Comparison of ENCODE assay signal across 18 mouse cellular contexts in genomic region chr13:56615223-56615622, GRCm38 (mm10). TPM values are rescaled to one million over a fixed set of nuclear protein-coding genes. Genes with fewer than 3 reads are reported as not detected.
DNase-seq lines count a peak whose midpoint lies in the region; ATAC-seq and TF ChIP-seq lines count a peak whose summit lies in the region.
"Had no signal": no experiment of that assay in that cellular context is flagged by ENCODE, and none has a peak within 500 bp of the region (broad histone marks: within the 10 kb centered on the region; RNA-seq: fewer than 3 reads in every experiment).

No protein-coding gene starts in this region.

- ATAC-seq in kidney, embryonic 16.5 days (ENCODE audit: low FRiP score, low TSS enrichment) = no peak
- peak; percentile 27 for ATAC-seq in granulocyte monocyte progenitor cell, adult 5-6 weeks (replicated peaks; ENCODE audit: poor library complexity, severe bottlenecking)
- no peak for ATAC-seq in CD4-positive, CD25-positive, alpha-beta regulatory T cell, adult 4 months
- ATAC-seq: activated CD4-positive, CD25-positive, alpha-beta regulatory T cell, adult 4 months; forebrain, embryonic 15.5 days; midbrain, embryonic 16.5 days had no signal

- H3K4me2 ChIP-seq in kidney, embryonic 16.5 days (replicated peaks; ENCODE audit: low read depth, low read length) = no peak overlapping the region
- H3K4me2 ChIP-seq: forebrain, embryonic 15.5 days; hindbrain, embryonic 13.5 days; kidney, embryonic 15.5 days had no signal

- no peaks in the 10 kb centered on the region for H3K36me3 ChIP-seq in kidney, embryonic 16.5 days (ENCODE audit: insufficient read depth, low read length)
- H3K36me3 ChIP-seq in spleen, adult 2 months (ENCODE audit: control insufficient read depth, insufficient read depth, low read length) = no peaks in the 10 kb centered on the region
- H3K36me3 ChIP-seq: forebrain, embryonic 15.5 days; hindbrain, embryonic 13.5 days had no signal

- no peak overlapping the region for H3K4me3 ChIP-seq in kidney, embryonic 16.5 days (ENCODE audit: low read length)
- no peak overlapping the region for H3K4me3 ChIP-seq in spleen, adult 2 months (ENCODE audit: extremely low read depth, insufficient read depth, insufficient read length)
- H3K4me3 ChIP-seq: erythroblast, embryonic 14.5 days; forebrain, embryonic 15.5 days; hindbrain, embryonic 13.5 days; kidney, embryonic 15.5 days had no signal

- H3K9me3 ChIP-seq in kidney, embryonic 16.5 days (ENCODE audit: low read length) = no peaks in the 10 kb centered on the region
- H3K9me3 ChIP-seq: forebrain, embryonic 15.5 days; hindbrain, embryonic 13.5 days; kidney, embryonic 15.5 days had no signal

- H3K9ac ChIP-seq in kidney, embryonic 16.5 days (replicated peaks; ENCODE audit: low read length) = no peak overlapping the region
- H3K9ac ChIP-seq: forebrain, embryonic 15.5 days; hindbrain, embryonic 13.5 days; kidney, embryonic 15.5 days had no signal

- TF ChIP-seq CTCF in spleen, adult 2 months (IDR thresholded peaks at IDR 0.05; ENCODE audit: extremely low read depth, insufficient read depth, insufficient read length, insufficient replicate concordance) = no peak

- 77% methylated on average over 10 of the region's 10 CpGs for WGBS in kidney, embryonic 16.5 days
- WGBS in spleen, adult 2 months = 29% methylated on average over 10 of the region's 10 CpGs

- H3K4me1 ChIP-seq in kidney, embryonic 16.5 days (ENCODE audit: insufficient read depth, low read length) = peaks cover 66% of the 10 kb centered on the region
- H3K4me1 ChIP-seq in spleen, adult 2 months (ENCODE audit: control insufficient read depth, insufficient read depth, insufficient read length) = peaks cover 28% of the 10 kb centered on the region

- no peak for DNase-seq in kidney, postnatal 36 days
- peak in 1 of 2 experiments; percentile 10 for DNase-seq in spleen, adult 2 months (ENCODE audit: low read depth in 1 of 2, low spot score in 2 of 2)
- no peak for DNase-seq in spleen, postnatal 4 days (ENCODE audit: low spot score in 2 of 2)
- DNase-seq in urinary bladder, postnatal 25 days (ENCODE audit: low spot score) = no peak
- DNase-seq: adrenal gland, postnatal 10 days; gastrocnemius, postnatal 25 days; kidney, adult 11 months; liver; right cerebral cortex, adult 18-20 months had no signal

- 0 out of 2 replicates have a peak, but pooled peaks cover 4% of the 10 kb centered on the region for H3K27me3 ChIP-seq in kidney, embryonic 16.5 days (ENCODE audit: insufficient read depth, low read length)
- no peaks in the 10 kb centered on the region for H3K27me3 ChIP-seq in spleen, adult 2 months (ENCODE audit: control insufficient read depth, insufficient read depth, low read length)

- peak overlapping the region; percentile 6; the same call in 1 of the 2 replicates for H3K27ac ChIP-seq in kidney, embryonic 16.5 days (ENCODE audit: low read length)
- H3K27ac ChIP-seq in spleen, adult 2 months (ENCODE audit: insufficient read depth, low read length) = peak overlapping the region; percentile 34; the same call in 1 of the 2 replicates
- H3K27ac ChIP-seq: forebrain, embryonic 15.5 days; hindbrain, embryonic 13.5 days had no signal

- no peak for TF ChIP-seq POLR2A in spleen, adult 2 months (IDR thresholded peaks at IDR 0.05; ENCODE audit: low read depth, low read length)

RNA-seq across cellular contexts. Expression of gene Tgfbi, which starts 5.9 kb away (rescaled TPM):
- polyA plus RNA-seq in kidney, embryonic 16.5 days (2015; fragmentation: Nextera tagmentation; extraction: Ambion mirVana) = 133 and 135 TPM in 2 replicates
- 56.0 and 74.3 TPM in 2 replicates for polyA plus RNA-seq in spleen, adult 2 months (2012; rRNA removed)
- total RNA-seq in granulocyte monocyte progenitor cell, adult 5-6 weeks (2014; fragmentation: Nextera tagmentation) = 10.1 and 15.3 TPM in 2 replicates
- total RNA-seq in granulocyte monocyte progenitor cell, adult 5-6 weeks (2017) = 15.6 and 21.7 TPM in 2 replicates
- polyA plus RNA-seq in CD4-positive, CD25-positive, alpha-beta regulatory T cell, adult 4 months (2017; shearing (Covaris generic)) = under 1 TPM; 0.40 to 0.75 TPM

Comparison
In these comparisons a context has a peak if more than half of its experiments do, and no peak if none do; other contexts are left out.
1. RNA of gene Tgfbi, which starts 5.9 kb away (polyA plus RNA-seq): 133 to 135 TPM in kidney, embryonic 16.5 days and 56.0 to 74.3 TPM in spleen, adult 2 months; 0.40 to 0.75 TPM in CD4-positive, CD25-positive, alpha-beta regulatory T cell, adult 4 months; every median in the first group is over 10 times any median in the second.